Mouse (Mus musculus) spleen, postnatal 14 days (tissue): ENCODE measurements at regions not wholly inside any gene's neighbourhood (a gene's known extent, or its start where the extent isn't known, plus 50 kb on each side); places are given as distances from the start of the nearest gene placed in this dataset.

Experiments
- DNase-seq, 2 experiments: peaks; one replicate each; pipeline ENCODE4 v3.0.0; 2021 to 2022; ENCODE audit warnings: low spot score in 2 of 2

DNA sequence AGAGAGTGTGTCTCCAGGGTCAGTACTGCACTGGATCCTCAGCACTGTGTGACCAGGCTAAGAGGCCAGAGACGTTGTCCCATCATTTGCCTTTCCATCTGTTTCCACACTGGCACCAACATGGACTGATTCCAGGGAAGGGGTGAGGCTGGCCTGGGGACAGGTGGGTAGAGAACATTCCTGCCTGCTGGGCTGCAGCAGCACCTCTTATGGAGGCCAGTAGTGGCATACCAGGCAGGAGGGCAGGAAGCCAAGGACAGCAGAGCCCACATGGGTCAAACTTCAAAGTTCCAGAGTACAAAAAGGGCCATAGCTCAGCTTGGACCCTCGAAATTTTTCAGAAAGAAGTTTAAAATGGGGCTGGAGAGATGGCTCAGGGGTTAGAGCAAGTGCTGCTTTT is 115.4 kb upstream of the Ercc6l2 start:
- no peak for DNase-seq

DNA sequence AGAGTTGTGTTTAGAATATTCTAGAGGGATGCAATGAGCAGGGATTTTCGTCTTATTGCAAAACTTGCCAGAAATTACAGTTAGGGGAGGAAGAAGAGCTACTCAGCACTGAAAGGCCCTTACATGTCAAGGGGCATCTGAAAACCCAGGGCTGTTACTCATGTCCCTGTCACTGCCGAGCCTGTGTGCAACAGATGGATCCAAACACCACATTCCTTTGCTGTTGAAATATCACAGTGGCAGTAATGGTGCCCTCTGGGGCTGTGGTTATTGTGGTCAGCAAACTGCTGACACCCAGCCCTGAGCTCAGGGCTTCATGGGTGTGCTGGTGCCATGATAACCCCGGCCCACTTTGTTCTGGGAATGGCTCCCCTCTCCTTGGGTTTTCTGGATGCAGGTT is 114.3 kb upstream of the Ercc6l2 start:
- no peak for DNase-seq

DNA sequence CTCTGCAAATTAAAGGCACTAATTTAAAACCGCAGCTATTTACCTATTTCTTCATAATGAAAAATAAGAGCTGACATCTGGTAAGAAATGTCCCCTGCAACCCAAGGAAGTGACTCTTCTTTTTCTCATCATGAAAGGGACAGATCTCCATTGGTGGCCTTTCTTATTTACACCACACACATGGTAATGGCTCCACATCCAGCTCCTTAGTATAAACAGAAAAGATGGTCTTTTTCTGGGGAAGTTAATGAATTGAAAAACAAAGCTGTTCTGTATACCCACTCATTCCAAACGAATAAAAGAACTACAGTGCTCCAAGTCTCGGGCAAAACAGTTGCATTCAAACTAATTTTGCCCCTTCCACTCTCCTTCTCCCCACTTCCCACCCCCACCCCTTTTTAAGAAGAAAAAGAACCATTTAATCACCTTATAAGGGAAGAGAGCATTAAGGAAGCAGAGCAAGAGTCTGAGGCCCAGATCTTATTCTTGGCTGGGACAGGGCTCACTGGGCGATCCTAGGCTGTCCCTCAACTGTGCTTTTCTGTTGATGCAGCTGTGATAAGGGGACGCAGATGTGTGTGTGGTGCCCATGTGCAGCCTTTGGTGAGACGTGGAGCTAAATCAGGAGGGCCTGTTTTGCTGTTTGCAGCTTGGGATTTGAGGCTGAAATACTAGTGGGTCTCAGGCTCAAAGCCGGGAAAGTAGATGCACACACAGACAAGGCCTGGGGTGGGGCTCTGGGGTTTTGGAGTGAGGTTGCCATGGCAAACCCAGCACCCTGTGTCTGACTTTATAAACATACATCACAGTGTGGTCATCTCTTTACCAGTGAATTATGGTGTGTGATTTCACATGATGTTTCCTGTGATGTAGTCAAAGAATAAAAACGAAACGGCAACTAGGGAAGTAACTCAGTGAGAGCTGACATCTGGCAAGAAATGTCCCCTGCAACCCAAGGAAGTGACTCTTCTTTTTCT is 113.6 kb upstream of the Ercc6l2 start:
- no peak for DNase-seq

DNA sequence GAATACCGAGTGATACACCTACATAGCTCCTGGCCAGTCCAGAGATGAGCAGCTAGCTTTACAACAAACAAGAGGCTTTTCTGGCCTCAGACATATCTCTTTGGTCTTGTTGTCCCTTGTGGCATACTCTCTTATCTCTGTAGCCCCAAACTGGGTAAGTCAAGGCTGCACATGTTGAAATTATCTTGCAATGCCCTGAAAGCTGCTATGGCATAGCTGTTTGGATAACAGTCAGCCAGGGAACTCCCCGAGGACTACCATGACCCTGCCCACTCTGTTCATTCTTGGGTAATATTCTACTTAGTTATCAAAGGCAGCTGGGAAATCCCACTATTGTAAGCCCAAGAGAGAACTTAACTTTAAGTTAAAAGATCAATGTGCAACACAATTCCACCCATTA is 106.5 kb upstream of the Ercc6l2 start:
- no peak for DNase-seq

DNA sequence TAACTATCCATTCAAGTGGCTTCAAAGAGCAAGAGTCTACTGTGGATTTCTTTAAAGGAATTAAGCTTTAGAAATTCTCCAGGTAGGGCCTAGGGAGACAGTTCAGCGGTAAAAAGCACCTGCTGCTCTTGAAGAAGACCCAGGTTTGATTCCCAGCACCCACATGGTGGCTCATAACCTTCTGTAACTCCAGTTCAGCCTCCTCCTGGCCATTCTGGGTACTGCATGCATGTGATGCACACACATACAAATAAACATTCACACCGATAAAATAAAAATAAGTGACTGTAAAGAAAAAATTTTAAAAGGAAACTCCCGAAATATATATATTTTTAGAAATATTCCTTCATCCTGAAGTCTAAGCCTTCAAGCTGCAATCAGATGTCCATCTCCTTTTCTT is 101.9 kb upstream of the Ercc6l2 start:
- no peak for DNase-seq

DNA sequence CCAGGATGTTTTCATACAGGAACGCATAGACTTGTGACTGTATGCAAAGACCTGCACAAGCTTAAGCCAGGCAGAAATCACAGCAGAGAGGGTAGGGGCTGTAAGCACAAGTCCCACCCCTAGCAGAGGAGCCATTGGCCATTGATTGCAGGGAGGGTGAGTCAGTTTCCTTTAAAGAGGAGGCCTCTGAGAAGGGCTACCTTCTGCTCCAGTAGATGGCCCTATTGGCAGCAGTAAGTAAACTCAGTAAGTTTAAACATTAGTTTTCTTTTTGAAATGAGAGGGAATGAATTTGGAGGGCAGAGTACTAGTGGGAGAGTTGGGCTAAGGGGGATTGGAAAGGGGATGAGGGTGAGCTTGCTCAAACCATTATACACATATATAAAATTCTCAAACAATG is 98.5 kb upstream of the Ercc6l2 start:
- DNase-seq = no peak

DNA sequence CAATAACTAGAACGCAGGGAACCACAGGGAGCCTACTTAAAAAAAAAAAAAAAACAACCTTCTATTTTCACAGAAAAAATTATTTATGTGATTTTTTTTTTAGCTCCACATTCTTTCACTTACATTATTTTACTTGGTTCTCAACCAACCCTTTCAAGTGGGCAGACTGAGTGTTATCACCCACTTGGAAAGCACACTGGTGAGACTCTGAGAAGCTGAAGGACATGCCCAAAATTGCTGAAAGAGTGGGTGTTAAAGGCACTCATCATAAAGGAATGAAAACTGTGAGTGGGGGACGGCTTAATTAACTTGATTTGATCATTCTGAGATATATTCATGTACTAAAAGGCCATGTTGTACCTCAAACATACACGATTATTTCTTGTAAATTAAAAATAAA is 97.8 kb upstream of the Ercc6l2 start:
- DNase-seq = no peak

DNA sequence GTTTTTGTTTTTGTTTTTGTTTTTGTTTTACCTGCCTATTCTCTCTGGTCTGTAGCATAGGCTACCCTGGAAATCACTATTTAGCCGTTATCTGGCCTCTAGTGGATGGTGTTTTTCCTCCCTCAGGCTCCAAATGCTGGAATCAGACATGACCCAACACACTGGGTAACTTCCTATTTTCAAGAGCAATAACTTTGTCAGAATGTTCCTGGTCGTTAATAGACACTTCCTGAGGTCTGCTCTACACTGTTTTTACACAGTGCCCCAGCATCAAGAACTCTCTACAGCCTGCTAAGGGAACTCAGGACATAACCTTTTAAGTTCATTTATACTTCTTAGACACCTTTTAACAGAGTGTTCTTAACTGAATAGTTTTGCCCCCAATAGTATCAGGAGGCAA is 96.3 kb upstream of the Ercc6l2 start:
- no peak for DNase-seq

DNA sequence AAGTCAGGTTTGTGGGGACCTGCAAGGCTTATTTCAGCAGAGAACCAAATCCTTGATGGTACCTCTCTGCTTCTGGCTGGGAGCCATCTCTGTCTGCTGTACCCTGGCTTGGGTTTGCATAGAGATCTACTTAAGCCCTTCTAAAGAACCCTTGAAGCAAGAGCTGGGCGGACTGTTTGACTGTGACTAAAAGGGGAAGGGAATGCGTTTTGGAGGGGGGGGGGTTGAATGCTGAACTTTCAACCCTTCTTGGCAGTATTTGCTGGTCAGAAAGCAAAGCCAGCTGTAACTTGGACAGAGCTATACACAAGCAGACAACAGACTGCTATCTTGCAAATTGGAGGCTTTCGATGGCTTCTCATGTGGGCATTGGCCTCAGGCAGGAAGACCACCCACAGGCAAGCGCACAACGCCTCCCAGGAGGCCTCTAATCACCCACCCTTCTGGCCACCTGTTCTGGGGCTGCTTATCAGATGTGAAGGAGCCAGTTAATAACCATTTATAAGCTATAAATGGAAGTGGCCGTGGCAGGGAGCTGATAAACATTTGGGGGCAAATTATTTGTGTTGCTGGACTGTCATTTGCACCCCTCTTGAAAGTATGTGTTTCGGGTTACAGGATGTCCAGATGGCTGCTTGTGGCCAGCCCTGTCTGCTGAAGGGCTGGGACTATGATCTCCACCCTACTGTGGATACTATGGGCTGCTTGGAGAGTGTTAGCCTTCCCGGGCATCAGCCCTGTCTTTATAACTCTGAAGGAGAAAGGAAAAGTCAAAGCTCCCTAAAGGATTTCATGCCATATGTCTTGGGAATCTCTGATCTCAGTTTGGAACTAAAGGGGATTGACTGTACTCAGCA is 95.5 kb upstream of the Ercc6l2 start:
- no peak for DNase-seq

DNA sequence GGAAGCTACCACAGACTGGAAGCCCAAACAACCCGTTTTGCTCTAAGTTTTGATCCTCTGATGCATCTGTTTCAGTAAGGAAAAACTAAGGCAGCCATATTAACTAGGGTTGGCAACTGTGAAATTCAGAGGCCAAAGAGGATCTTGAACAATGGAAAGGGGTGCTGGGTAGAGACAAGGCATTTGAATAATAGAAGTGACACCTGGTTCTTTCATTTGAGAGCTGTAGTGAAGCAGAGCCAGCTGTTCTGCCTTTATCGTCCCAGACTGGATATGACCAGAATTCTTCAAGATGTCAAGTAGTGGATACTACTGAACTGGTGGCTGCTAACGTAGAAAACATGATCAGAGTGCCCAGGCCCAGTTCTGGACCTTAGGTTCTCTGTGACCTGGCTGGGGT is 94.4 kb upstream of the Ercc6l2 start:
- DNase-seq = no peak

DNA sequence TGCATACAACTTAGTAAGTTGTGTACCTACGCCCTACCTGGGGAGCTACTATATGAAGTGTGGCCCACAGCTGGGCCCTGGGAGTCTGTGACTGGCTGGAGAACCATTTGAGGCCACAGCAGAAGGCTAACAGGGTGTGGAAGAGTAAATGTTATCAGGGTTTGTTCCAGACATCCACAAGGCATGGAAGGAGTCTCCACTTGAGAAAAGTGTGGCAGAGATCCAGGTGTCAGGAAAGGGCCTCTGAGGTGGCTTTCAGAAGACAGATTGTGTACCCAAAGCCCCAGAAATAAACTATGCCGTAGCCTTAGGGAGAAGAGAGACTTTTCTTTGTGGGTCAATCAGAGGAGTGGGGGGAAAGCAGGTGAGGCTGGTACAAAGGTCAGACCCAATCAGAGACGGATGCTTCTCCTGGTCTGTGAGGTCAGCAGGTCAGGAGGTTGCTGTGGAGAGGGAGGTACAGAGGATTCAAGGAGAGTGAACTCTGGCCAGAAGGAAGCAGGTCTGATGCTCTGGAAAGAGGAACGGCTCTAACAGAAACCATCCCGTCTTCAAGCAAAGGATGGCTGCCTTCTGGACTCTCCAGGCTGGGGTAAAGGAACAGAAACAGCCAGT is 93.9 kb upstream of the Ercc6l2 start:
- DNase-seq = no peak

DNA sequence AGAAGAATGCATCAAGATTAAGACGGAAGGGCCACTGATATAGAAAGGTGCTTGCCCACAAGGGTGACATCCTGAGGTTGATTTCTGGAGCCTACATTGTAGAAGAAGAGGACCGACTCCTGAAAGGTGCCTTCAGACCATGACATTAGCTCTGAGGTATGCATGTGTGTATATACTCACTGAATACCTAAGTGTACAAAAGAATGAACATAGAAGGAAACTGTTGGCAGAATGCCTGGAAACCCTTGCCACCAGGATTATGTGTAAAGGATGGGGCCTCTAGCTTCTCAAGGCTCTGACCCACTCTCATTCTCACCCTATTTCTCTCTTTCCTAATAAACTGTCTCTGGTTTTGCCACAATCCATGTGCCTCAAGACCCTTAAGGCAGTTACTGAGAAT is 90.7 kb upstream of the Ercc6l2 start:
- DNase-seq = no peak

DNA sequence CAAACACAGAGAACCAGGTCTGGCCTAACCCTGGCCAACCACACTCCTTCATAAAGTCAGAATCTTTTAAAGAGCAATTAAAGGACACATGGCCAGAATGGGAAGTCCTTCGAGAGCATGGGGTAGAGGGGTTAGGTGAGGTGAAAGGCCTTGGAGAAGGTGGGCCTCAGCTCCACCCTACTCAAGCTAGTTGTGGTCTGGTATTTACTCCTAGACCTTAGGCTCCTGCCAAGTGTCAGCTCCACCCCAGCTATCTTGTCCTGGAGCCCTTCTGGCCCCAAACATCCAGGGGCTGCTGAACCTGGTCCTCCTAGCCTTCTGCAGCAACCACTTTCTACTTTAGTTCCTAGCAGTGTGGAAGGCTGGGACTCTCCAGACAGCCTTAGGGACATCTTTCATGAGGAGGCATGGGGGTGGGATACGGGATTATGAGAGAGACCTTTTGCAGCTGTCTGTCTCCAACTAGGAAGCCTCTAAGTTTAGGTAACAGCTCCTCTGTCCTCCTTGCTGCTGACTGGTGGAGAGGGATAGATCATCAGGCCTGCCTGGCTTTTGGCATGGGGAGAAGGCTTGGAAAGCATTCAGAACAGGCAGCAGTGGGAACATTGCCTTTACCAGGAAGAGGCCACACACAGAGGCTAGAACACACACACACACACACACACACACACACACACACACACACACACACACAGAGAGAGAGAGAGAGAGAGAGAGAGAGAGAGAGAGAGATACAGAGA is 90.0 kb upstream of the Ercc6l2 start:
- DNase-seq = no peak

DNA sequence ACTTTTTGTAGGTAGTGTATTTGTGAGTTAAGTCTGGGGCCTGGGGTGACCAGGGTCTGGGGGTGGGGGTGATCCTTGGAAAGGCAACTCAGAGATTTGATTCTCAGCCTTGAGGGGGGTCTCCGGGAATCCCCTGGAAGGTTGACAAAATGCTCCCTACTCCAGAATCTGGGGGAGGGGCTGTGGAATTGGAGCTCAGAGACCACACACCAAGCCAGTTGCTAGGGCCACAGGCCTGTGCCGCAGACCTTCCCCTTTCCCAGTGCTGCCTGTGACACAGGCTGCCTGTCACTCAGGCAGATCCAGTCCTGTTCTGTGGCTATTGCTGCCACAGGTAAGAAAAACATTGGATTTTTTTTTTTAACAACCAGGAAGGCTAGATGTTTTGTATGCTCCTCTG is 89.0 kb upstream of the Ercc6l2 start:
- no peak for DNase-seq

DNA sequence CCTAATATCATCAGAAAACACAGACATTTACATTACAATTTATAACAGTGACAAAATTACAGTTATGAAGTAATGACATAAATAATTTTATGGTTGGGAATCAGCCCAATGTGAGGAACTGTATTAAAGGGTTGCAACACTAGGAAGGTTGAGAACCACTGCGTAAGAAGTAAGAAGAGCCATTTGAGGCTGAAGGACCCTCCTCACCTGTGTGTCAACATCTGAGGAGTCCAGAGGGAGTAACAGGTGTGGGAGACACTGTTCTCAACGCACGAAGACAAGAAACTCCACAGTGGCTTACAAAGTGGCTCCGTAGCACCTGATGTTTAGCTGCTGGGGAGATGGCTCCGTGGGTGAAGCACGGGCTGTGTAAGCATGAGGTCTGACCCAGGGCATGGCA is 88.5 kb upstream of the Ercc6l2 start:
- DNase-seq = no peak

DNA sequence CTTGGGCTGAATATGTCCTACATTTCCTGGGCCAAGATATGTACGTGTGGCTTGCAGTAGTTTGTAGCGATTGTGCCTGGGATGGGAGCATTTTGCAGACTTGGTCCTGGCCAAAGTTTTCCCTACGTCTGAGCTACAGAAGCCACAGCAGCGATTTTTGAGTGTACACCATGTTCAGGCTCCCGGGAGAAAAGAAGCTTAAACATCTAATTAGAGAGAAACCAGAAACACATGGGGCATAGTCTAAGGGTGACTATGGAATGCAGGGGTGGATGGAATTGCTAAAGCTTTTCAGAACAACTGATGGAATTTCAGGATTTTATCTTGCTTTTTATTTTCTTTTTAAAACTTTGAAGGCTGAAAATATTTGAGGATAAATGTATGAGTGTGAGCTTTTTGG is 79.3 kb upstream of the Ercc6l2 start:
- no peak for DNase-seq

DNA sequence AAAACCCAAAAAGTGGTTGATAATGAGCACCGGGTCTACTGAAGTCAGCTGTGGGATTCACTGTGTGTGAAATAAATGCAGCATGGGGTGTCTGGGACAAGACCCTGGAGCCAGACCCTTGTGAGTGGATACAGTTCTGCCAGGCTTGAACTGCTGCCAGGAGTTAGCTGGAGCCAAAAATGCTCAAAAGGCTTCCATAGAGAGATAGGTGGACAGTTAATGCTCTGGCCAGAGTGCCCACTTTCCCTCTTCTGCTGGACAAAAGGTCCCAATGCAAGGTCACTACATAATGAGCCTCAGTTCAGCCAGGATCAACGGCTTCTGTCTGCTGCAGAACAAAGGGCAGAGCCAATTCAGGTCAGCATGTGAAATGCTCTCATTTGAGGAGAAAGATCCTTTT is 73.2 kb upstream of the Ercc6l2 start:
- no peak for DNase-seq

DNA sequence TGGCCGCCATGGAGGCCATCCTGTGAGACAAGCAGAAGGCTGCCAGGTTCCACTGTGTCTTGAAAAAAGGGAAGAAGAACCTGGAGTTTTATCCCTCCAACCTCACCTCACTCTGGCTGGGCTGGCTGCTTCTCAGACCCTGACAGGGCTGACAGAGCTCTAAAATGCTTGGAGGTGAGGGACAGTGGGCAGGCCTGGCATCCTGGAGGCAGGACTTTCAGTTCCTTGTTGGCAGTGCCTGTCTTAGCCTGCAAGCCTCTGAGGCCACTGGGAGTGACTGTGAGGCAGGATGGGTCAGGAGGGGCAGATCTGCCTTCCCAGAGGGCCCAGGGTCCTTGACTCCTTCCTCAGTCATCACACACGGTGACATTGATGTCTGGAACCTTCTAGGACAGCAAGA is 66.3 kb upstream of the Ercc6l2 start:
- no peak for DNase-seq

DNA sequence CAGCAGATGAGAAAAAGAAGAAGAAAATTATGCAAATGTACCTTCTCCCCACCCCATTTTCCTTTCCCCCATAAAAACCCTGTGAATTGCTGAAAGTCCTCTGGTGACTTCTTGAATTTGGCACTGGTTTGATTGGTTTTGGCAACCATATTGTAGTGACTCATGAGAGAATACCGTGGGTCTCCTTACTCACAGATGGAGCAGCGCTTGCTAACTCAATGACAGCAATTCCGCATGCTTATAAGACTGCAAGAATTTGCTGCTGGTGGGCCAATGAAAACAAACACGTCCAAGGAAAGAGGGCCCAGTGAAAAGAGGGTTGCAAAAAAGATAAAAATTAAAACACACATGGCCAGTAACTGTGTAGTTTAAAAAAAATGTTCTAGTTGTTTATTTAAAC is 65.0 kb upstream of the Ercc6l2 start:
- DNase-seq = no peak

DNA sequence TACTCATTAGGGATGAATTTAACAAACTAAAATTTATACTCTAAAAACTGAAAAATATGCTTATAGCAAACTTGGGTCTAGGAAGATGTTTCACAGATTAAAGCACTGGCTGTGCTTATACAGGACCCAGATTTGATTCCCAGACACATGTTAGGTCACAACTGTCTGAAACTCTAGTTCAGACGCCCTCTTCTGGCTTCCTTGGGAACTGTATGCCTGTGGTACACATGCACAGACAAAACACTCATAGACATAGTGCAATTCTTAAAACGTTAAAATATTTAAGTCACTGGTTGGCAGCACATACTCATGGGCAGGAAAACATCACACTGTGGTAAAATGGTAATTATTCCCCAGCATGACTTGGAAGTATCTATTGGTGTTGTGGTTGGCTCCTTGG is 63.8 kb upstream of the Ercc6l2 start:
- no peak for DNase-seq

DNA sequence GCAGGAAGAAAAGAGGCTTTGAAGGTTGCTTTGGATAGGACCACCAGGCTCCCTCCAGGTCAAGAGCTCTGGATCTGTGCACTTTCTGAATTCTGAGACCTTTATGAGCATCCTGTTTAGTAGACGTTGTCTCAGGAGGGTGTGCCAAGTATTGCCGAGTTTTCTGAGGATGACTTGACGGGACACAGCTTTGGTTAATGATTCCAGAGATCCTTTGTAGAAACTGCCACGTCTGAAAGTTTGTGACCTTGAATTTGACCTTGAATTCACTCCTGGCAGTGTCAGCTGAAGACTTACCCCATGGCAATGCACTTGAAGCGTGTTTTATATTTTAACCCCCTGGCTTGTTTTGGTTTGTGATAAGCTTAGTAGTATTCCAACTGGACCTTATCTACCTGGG is 58.0 kb upstream of the Ercc6l2 start:
- DNase-seq = no peak

DNA sequence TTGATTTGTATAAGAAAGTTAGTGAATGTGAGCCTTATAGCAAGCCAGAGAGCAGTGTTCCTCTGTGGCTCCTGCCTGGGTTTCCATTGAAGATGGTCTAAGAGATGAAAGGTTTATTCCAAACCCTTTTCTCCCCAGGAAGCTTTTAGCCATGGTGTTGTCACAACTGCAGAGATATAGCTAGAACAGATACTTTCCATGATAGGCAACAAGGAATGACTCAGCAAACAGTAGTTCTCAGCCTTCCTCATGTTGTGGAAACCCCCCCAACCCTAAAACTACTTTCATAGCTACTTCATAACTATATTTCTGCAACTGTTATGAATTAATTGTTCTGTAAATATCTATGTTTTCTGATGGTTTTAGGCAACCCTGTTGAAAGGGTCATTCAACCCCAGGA is 53.5 kb upstream of the Ercc6l2 start:
- no peak for DNase-seq
